Mouse (Mus musculus) CH12.LX (cell line): ENCODE measurements around the gene Psmd7. TPM values are rescaled to one million over a fixed set of nuclear protein-coding genes. Genes with fewer than 3 reads are reported as not detected.

Source experiments
- DNase-seq: peaks from one replicate; pipeline ENCODE4 v3.0.0-alpha.2; 2013; ENCODE audit errors: extremely low read depth
- H3K27ac ChIP-seq: 2 replicates; pipeline ENCODE4 v1.5.1; 2012; ENCODE audit warnings: low read depth, mild to moderate bottlenecking, control low read depth, moderate library complexity; ENCODE audit not compliant: insufficient read depth
- H3K27me3 ChIP-seq: replicated peaks from 2 replicates; pipeline ENCODE3; 2012; ENCODE audit warnings: inconsistent platforms
- H3K36me3 ChIP-seq, 2 experiments: replicated peaks in 1 of 2; 2 replicates each; pipeline versions ENCODE3 to v1.6.1; 2012; ENCODE audit warnings: inconsistent platforms in 1 of 2, low read length in 1 of 2, mild to moderate bottlenecking in 1 of 2, mixed read lengths in 1 of 2, moderate library complexity in 1 of 2; ENCODE audit not compliant: control insufficient read depth in 1 of 2, insufficient read depth in 1 of 2
- H3K4me1 ChIP-seq, 2 experiments: 2 replicates each; pipeline ENCODE4 v1.6.1; 2012; ENCODE audit warnings: inconsistent platforms in 1 of 2, moderate library complexity in 1 of 2; ENCODE audit not compliant: insufficient read depth in 2 of 2, control insufficient read depth in 1 of 2
- H3K4me2 ChIP-seq: 2 replicates; pipeline ENCODE4 v1.6.1; 2012; ENCODE audit warnings: low read depth, mild to moderate bottlenecking, control low read depth; ENCODE audit not compliant: poor library complexity, insufficient read depth, severe bottlenecking
- H3K4me3 ChIP-seq, 3 experiments: fragments of 150-350 bp in 1 of 3; sonication (generic) in 1 of 3; replicated peaks in 1 of 3; 2 replicates each; pipeline versions ENCODE3 to v1.5.1; 2011 to 2012; ENCODE audit warnings: low read depth in 2 of 3, low read length in 2 of 3, mild to moderate bottlenecking in 2 of 3, moderate library complexity in 2 of 3, control low read depth in 1 of 3, improper control_type of control experiment in 1 of 3, inconsistent platforms in 1 of 3, mixed read lengths in 1 of 3; ENCODE audit not compliant: poor library complexity in 1 of 3
- H3K79me2 ChIP-seq: replicated peaks from 2 replicates; pipeline ENCODE4 v1.6.1; 2012; ENCODE audit warnings: mild to moderate bottlenecking, moderate library complexity; ENCODE audit not compliant: control insufficient read depth, poor library complexity, insufficient read depth, severe bottlenecking; ENCODE audit errors: extremely low read depth
- H3K9ac ChIP-seq: 2 replicates; pipeline ENCODE4 v1.6.1; 2012; ENCODE audit warnings: low read depth, mild to moderate bottlenecking, control low read depth, moderate library complexity; ENCODE audit not compliant: insufficient read depth
- H3K9me3 ChIP-seq: replicated peaks from 2 replicates; pipeline ENCODE3; 2012; ENCODE audit warnings: low read length, inconsistent platforms, mixed read lengths
- BHLHE40 ChIP-seq: IDR thresholded peaks from 2 replicates; pipeline ENCODE4 v1.6.1; 2011; ENCODE audit warnings: mild to moderate bottlenecking, low read depth, low read length, improper control_type of control experiment
- CHD1 ChIP-seq: IDR thresholded peaks from 2 replicates; pipeline ENCODE4 v1.6.1; 2012; ENCODE audit warnings: low read depth, low read length, improper control_type of control experiment, inconsistent platforms
- ETS1 ChIP-seq: conservative IDR thresholded peaks from 2 replicates; pipeline ENCODE4 v1.6.1; 2012; ENCODE audit warnings: low read depth, mild to moderate bottlenecking, inconsistent platforms, low read length, improper control_type of control experiment, moderate library complexity
- GABPA ChIP-seq: IDR thresholded peaks from 2 replicates; pipeline ENCODE4 v1.6.1; 2012; ENCODE audit warnings: low read depth, low read length, improper control_type of control experiment, inconsistent platforms; ENCODE audit not compliant: insufficient replicate concordance
- HCFC1 ChIP-seq: IDR thresholded peaks from 2 replicates; pipeline ENCODE4 v1.6.1; 2012; ENCODE audit warnings: low read depth, mild to moderate bottlenecking, inconsistent platforms, low read length, improper control_type of control experiment
- IRF4 ChIP-seq: IDR thresholded peaks from 2 replicates; pipeline ENCODE4 v1.6.1; 2014; ENCODE audit warnings: low read depth, mild to moderate bottlenecking, inconsistent platforms, low read length, improper control_type of control experiment
- JUN ChIP-seq: IDR thresholded peaks from 2 replicates; pipeline ENCODE4 v1.6.1; 2011; ENCODE audit warnings: low read depth, mild to moderate bottlenecking, low read length, improper control_type of control experiment, moderate library complexity; ENCODE audit not compliant: insufficient read depth
- KAT2A ChIP-seq: IDR thresholded peaks from 2 replicates; pipeline ENCODE4 v1.6.1; 2012; ENCODE audit warnings: low read length, improper control_type of control experiment, inconsistent platforms; ENCODE audit not compliant: insufficient replicate concordance
- MAX ChIP-seq: IDR thresholded peaks from 2 replicates; pipeline ENCODE4 v1.6.1; 2011; ENCODE audit warnings: low read length, improper control_type of control experiment
- MAZ ChIP-seq: IDR thresholded peaks from 2 replicates; pipeline ENCODE4 v1.6.1; 2012; ENCODE audit warnings: low read depth, mild to moderate bottlenecking, inconsistent platforms, low read length, improper control_type of control experiment, moderate library complexity
- MXI1 ChIP-seq: IDR thresholded peaks from 2 replicates; pipeline ENCODE4 v1.6.1; 2011; ENCODE audit warnings: mild to moderate bottlenecking, low read depth, low read length, improper control_type of control experiment
- MYC ChIP-seq: IDR thresholded peaks from 2 replicates; pipeline ENCODE4 v1.6.1; 2011; ENCODE audit warnings: low read depth, mild to moderate bottlenecking, improper control_type of control experiment, low read length
- NRF1 ChIP-seq: IDR thresholded peaks from 2 replicates; pipeline ENCODE4 v1.6.1; 2014; ENCODE audit warnings: low read depth, mild to moderate bottlenecking, inconsistent platforms, low read length, improper control_type of control experiment, moderate library complexity
- PAX5 ChIP-seq: IDR thresholded peaks from 2 replicates; pipeline ENCODE4 v1.6.1; 2012; ENCODE audit warnings: low read length, inconsistent platforms, mixed read lengths
- POLR2A ChIP-seq: IDR thresholded peaks from 2 replicates; pipeline ENCODE4 v1.6.1; 2011; ENCODE audit warnings: low read depth, mild to moderate bottlenecking, improper control_type of control experiment, low read length
- POLR2AphosphoS2 ChIP-seq: IDR thresholded peaks from 2 replicates; pipeline ENCODE4 v1.6.1; 2011; ENCODE audit warnings: low read depth, low read length, improper control_type of control experiment
- RAD21 ChIP-seq: IDR thresholded peaks from 2 replicates; pipeline ENCODE4 v1.6.1; 2011; ENCODE audit warnings: low read depth, mild to moderate bottlenecking, low read length, improper control_type of control experiment, moderate library complexity
- SIN3A ChIP-seq: IDR thresholded peaks from 2 replicates; pipeline ENCODE4 v1.6.1; 2012; ENCODE audit warnings: low read length, improper control_type of control experiment, inconsistent platforms
- TBP ChIP-seq: conservative IDR thresholded peaks from 2 replicates; pipeline ENCODE4 v1.6.1; 2011; ENCODE audit warnings: low read depth, low read length, improper control_type of control experiment
- TCF12 ChIP-seq: IDR thresholded peaks from 2 replicates; pipeline ENCODE4 v1.6.1; 2014; ENCODE audit warnings: low read depth, mild to moderate bottlenecking, inconsistent platforms, low read length, improper control_type of control experiment
- USF1 ChIP-seq: IDR thresholded peaks from 2 replicates; pipeline ENCODE4 v1.6.1; 2014; ENCODE audit warnings: low read depth, mild to moderate bottlenecking, inconsistent platforms, low read length, improper control_type of control experiment
- USF2 ChIP-seq: conservative IDR thresholded peaks from 2 replicates; pipeline ENCODE4 v1.6.1; 2011; ENCODE audit warnings: low read depth, low read length, improper control_type of control experiment
- ZC3H11A ChIP-seq: IDR thresholded peaks from 2 replicates; pipeline ENCODE4 v1.6.1; 2012; ENCODE audit warnings: low read depth, mild to moderate bottlenecking, inconsistent platforms, low read length, improper control_type of control experiment
- ZMIZ1 ChIP-seq: IDR thresholded peaks from 2 replicates; pipeline ENCODE4 v1.6.1; 2012; ENCODE audit warnings: low read depth, mild to moderate bottlenecking, inconsistent platforms, low read length, improper control_type of control experiment
- ZNF384 ChIP-seq: IDR thresholded peaks from 2 replicates; pipeline ENCODE4 v1.6.1; 2012; ENCODE audit warnings: low read depth, low read length, improper control_type of control experiment, inconsistent platforms
- dilution Hi-C: fragments of 300-500 bp; cut with MboI; formaldehyde crosslinking; loops from 2 replicates; pipeline ENCODE4 v1.14.3; 2020; ENCODE audit warnings: low sequenced_read_pairs; ENCODE audit not compliant: extremely low pct_unique_long_range_greater_than_20kb, extremely low pct_ligation_motif_present
- in situ Hi-C: fragments of 300-500 bp; cut with MboI; formaldehyde crosslinking; loops from 3 replicates; pipeline ENCODE4 v1.14.3; 2019; ENCODE audit warnings: low sequenced_read_pairs, low pct_ligation_motif_present, low pct_unique_long_range_greater_than_20kb, mixed read lengths
- polyA plus RNA-seq: library from polyadenylated mRNA; unstranded; fragments of >175 nt; gene quantifications from 2 replicates; pipeline ENCODE4 v1.2.1, GENCODE M21; 2012; ENCODE audit warnings: low read depth; ENCODE audit not compliant: insufficient read length
- total RNA-seq, 2 experiments: library from RNA; depleted of rRNA; stranded (reverse); fragments of 300-350 nt in 1 of 2; fragments of >200 nt in 1 of 2; gene quantifications; 2 replicates each; pipeline ENCODE4 v1.2.3; 2012 to 2014

Gene Psmd7
- total and polyA plus RNA-seq, 3 experiments, result 56.7 to 353 (median 110) TPM

DNA sequence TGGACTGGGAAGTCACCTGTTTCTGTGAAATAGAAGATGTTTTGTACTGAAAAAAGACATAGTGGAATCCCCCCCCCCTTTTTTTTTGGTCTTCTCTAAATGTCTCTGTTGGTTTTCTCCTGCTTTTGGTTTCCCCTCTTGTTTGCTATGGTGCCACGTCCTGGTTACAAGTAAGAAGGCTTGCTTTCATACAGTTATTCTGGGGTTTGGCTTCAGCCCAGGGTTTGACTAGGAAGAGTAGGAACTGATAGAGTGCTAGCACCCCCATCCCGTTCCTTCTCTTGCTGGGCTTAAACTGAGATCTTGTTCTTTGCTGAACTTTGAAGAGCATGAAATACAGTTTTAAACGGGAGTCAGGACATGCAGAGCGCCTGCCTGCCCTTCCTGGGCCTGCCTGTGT is 46.9 kb downstream of the Psmd7 start:
- Histone ChIP-seq H3K27me3 (no peaks in the 10 kb centered on the region), H3K27ac (no peak overlapping the region), H3K36me3 (peaks cover 24 to 87% of the 10 kb centered on the region in 2 experiments), H3K4me1 (peaks cover 0 to 29% of the 10 kb centered on the region in 2 experiments; a peak in 2 of 4 replicates), H3K9ac (no peak overlapping the region), H3K79me2 (no peaks in the 10 kb centered on the region), H3K4me3 (no peak overlapping the region), H3K4me2 (no peak overlapping the region), H3K9me3 (no peaks in the 10 kb centered on the region)
- no peak for TF ChIP-seq RAD21
- no peak for TF ChIP-seq CHD1
- no peak for TF ChIP-seq ZNF384
- TF ChIP-seq PAX5, result no peak
- TF ChIP-seq ZMIZ1, result no peak
- TF ChIP-seq KAT2A, result no peak
- no peak for TF ChIP-seq MAX
- TF ChIP-seq IRF4, result no peak
- TF ChIP-seq TCF12, result no peak
- no peak for TF ChIP-seq MYC
- no peak for TF ChIP-seq JUN
- TF ChIP-seq MAZ, result no peak
- TF ChIP-seq POLR2AphosphoS2, result no peak
- no peak for TF ChIP-seq ZC3H11A
- TF ChIP-seq TBP, result no peak
- no peak for TF ChIP-seq HCFC1
- no peak for TF ChIP-seq USF2
- TF ChIP-seq NRF1, result no peak
- no peak for TF ChIP-seq MXI1
- TF ChIP-seq POLR2A, result no peak
- in situ Hi-C loops, result no loop called here
- dilution Hi-C loops, result no loop called here
- no peak for DNase-seq

DNA sequence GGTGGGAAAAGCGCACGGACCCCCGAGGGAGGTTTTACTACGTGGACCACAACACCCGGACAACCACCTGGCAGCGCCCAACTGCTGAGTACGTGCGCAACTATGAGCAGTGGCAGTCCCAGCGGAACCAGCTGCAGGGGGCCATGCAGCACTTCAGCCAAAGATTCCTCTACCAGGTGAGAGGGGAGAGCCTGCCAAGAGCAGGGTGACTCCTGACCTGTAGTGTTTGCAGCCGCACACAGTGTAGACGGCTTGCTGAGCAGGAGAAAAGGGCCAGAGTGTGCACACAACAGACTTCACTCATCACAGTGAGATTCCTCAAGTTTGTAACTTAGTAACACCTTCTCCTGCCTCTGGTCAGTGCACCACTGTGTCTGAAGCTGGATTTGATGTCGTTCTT is 47.6 kb downstream of the Psmd7 start:
- Histone ChIP-seq H3K4me3 (no peak overlapping the region), H3K9ac (no peak overlapping the region), H3K9me3 (no peaks in the 10 kb centered on the region), H3K4me2 (no peak overlapping the region), H3K79me2 (no peaks in the 10 kb centered on the region), H3K27me3 (no peaks in the 10 kb centered on the region), H3K4me1 (peaks cover 0 to 29% of the 10 kb centered on the region in 2 experiments; a peak in 2 of 4 replicates), H3K27ac (no peak overlapping the region), H3K36me3 (peaks cover 22 to 87% of the 10 kb centered on the region in 2 experiments)
- dilution Hi-C loops, result no loop called here
- DNase-seq, result no peak
- in situ Hi-C loops, result no loop called here
- TF ChIP-seq SIN3A (no peak), POLR2AphosphoS2 (no peak), TBP (no peak), USF2 (no peak), USF1 (no peak), BHLHE40 (no peak), ZMIZ1 (no peak), GABPA (no peak), ETS1 (no peak), HCFC1 (no peak)
